ENCODE assay signal across 25 mouse cellular contexts in genomic region chr7:27857227-27857626, GRCm38 (mm10). TPM values are rescaled to one million over a fixed set of nuclear protein-coding genes. Genes with fewer than 3 reads are reported as not detected.
A peak's percentile ranks its signal among the peaks of the same experiment; 100 is the strongest.
DNase-seq lines count a peak whose midpoint lies in the region; ATAC-seq and TF ChIP-seq lines count a peak whose summit lies in the region.
"Had no signal": no experiment of that assay in that cellular context is flagged by ENCODE, and none has a peak within 500 bp of the region (broad histone marks: within the 10 kb centered on the region; RNA-seq: fewer than 3 reads in every experiment).

Gene Zfp607a, plus strand, starts transcription at chr7:27857527.

- H3K4me3 ChIP-seq in G1E (ENCODE audit: low read depth, low read length), result no peak within 1 kb of the TSS
- H3K4me3 ChIP-seq: embryonic facial prominence, embryonic 13.5 days; embryonic facial prominence, embryonic 15.5 days; erythroblast, embryonic 14.5 days; forebrain, embryonic 10.5 days; forebrain, embryonic 12.5 days had no signal

- H3K27me3 ChIP-seq in G1E (ENCODE audit: insufficient read depth, low read length), result no peaks in the 10 kb centered on the region
- H3K27me3 ChIP-seq: CH12.LX; embryonic facial prominence, embryonic 13.5 days; embryonic facial prominence, embryonic 15.5 days; forebrain, embryonic 12.5 days had no signal

- ATAC-seq in G1E (ENCODE audit: extremely low read depth, insufficient number of reproducible peaks, low FRiP score, poor library complexity, severe bottlenecking), result no peak
- ATAC-seq in neutrophil, adult 5-6 weeks (ENCODE audit: extremely low read depth, insufficient number of reproducible peaks, low FRiP score, poor library complexity, severe bottlenecking), result no peak
- no peak for ATAC-seq in frontal cortex, adult (ENCODE audit: low TSS enrichment)
- ATAC-seq: CD4-positive, CD25-positive, alpha-beta regulatory T cell, adult 4 months; forebrain, embryonic 14.5 days; forebrain, embryonic 16.5 days had no signal

- H3K36me3 ChIP-seq in G1E (replicated peaks), result peaks cover 9% of the 10 kb centered on the region

- DNase-seq in heart, adult 11 months, result peak; percentile 19
- no peak for DNase-seq in heart, adult 18-20 months
- no peak for DNase-seq in G1E (ENCODE audit: low spot score)
- DNase-seq in cerebellum, postnatal 14 days, result no peak
- DNase-seq: adrenal gland, adult 2 months; adrenal gland, postnatal 10 days; adrenal gland, postnatal 25 days; B cell, adult 2 months; cerebellum, adult 11 months; cerebellum, adult 18-20 months; cerebellum, adult 8-10 months; cerebellum, adult 9-11 months; cerebellum, postnatal 25 days; embryo, embryonic 11 days had no signal

- no peak for TF ChIP-seq CTCF in G1E (IDR thresholded peaks at IDR 0.05; ENCODE audit: low read depth, low read length)

- H3K4me1 ChIP-seq in G1E (ENCODE audit: insufficient read depth, low read depth, low read length), result peaks cover 23% of the 10 kb centered on the region

- no peaks in the 10 kb centered on the region for H3K9me3 ChIP-seq in G1E (replicated peaks)
- H3K9me3 ChIP-seq: embryonic facial prominence, embryonic 15.5 days; forebrain, embryonic 12.5 days had no signal

RNA-seq across cellular contexts. Expression of gene Zfp607a, which starts in this region (rescaled TPM):
- total RNA-seq in heart, adult 18-20 months (2021), result 1 to 10 TPM; 2.2 to 3.1 TPM
- 17.5 and 19.6 TPM in 2 replicates for total RNA-seq in G1E (2014; fragmentation: Nextera tagmentation)
- 12.2 and 15.5 TPM in 2 replicates for total RNA-seq in G1E (2017)
- 0.22 and 0.29 TPM in 2 replicates for polyA plus RNA-seq in G1E (2012)
- 15.7 and 18.9 TPM in 2 replicates for total RNA-seq in neutrophil, adult 5-6 weeks (2017)
- polyA plus RNA-seq: erythroblast, embryonic 14.5 days had no signal
